Mouse (Mus musculus) small intestine, adult 2 months (tissue): ENCODE measurements at regions not wholly inside any gene's neighbourhood (a gene's known extent, or its start where the extent isn't known, plus 50 kb on each side); places are given as distances from the start of the nearest gene placed in this dataset.

Experiments
- CTCF ChIP-seq: fragments of 200-500 bp; IDR thresholded peaks from 2 replicates; pipeline ENCODE4 v1.5.1; 2012; ENCODE audit warnings: low read depth, mild to moderate bottlenecking, control low read depth, inconsistent platforms, low read length, moderate library complexity, mixed read lengths; ENCODE audit not compliant: insufficient replicate concordance, insufficient read length; ENCODE audit errors: extremely low read depth
- POLR2A ChIP-seq: fragments of 200-500 bp; IDR thresholded peaks from 2 replicates; pipeline ENCODE4 v1.6.1; 2012; ENCODE audit warnings: low read depth, mild to moderate bottlenecking, control low read depth, inconsistent platforms, low read length, moderate library complexity

GRCm38 (mm10) chr10:66752237-66752810 lies 343.6 kb upstream of the Jmjd1c start:
- TF ChIP-seq CTCF (no peak), POLR2A (no peak)
